Mouse (Mus musculus) lung, postnatal 4 days (tissue): ENCODE measurements around the gene Scn4a.

ENCODE experiments used
- DNase-seq, 2 experiments: peaks; one replicate each; pipeline ENCODE4 v3.0.0; 2021

Gene Scn4a

DNA sequence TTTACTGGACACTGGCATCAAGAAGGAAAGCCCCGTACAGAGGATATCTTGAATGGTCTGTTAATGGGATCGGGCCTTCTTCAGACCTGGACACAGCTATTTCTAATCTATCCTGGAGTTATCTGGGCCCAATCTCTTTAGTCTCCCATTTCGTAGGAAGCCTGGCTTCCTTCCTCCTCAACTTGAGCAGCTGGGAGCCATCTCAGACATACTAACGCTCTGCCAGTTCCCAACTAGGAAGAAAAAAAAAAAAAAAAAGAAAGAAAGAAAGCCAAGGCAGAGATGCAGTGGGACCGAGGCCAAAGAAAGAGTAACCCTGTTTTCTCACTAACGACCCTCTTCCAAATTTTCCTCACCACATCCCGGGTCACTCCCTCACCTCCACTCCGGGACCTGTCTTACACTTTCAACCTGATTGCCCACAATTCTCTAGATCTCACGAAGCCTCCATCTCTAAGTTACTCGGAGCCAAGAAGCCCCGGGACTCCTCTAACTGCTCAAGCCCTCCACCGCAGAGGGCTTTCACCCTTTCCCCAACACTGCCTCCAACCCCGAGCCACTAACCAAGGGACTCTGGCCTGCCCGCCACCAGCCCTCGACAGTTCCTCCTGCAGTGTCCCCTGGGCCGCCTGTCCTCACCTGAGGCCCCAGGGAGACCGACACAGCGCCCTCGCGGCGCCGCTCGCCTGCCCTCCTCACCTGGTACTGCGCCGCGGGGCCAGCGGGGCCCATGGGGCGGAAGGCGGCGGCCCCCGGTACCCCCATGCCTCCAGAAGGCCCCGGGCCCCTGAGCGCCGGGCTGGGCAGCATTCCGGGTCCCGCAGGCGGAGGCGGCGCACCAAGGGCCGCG, 81.1 kb downstream of the Scn4a start:
- DNase-seq, result peak; percentile 43 to 55

GRCm38 (mm10) chr11:106271131-106271793, 81.8 kb downstream of the Scn4a start:
- peak; percentile 23 to 42 for DNase-seq

DNA sequence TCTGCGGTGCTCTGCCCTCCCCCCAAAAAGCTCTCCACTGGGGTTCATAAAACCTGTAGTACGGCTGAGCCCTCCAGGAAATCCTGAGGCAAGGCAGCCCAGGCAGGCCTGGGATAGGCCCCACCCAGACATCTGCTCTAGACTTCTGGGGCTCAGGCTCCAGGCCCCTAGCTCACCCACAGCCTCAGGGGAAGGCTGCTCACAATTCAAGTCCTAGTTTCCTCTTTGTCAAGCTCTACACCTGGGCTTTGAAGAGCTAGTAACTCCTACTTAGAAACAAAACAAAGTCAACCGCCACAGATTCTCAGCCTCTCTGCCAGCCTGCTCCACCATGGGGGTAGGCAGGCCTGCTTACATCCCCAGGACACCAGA, 84.0 kb downstream of the Scn4a start:
- peak; percentile 38 to 59 for DNase-seq
